Mouse (Mus musculus): ENCODE measurements at regions not wholly inside any gene's neighbourhood (a gene's known extent, or its start where the extent isn't known, plus 50 kb on each side); places are given as distances from the start of the nearest gene placed in this dataset.

- in situ Hi-C loops (cut with MboI; ENCODE audit: low pct_ligation_motif_present, low pct_unique_long_range_greater_than_20kb, low sequenced_read_pairs) (no loop called here), dilution Hi-C loops (cut with MboI; ENCODE audit: extremely low pct_ligation_motif_present, extremely low pct_unique_long_range_greater_than_20kb, low sequenced_read_pairs) (no loop called here)
- no peak overlapping the region for H3K9ac ChIP-seq (ENCODE audit: insufficient read depth, low read depth)
- no peaks in the 10 kb centered on the region for H3K79me2 ChIP-seq (replicated peaks; ENCODE audit: control insufficient read depth, extremely low read depth, insufficient read depth, poor library complexity, severe bottlenecking)
- H3K36me3 ChIP-seq (replicated peaks in 1 of 2; ENCODE audit: control insufficient read depth in 1 of 2, insufficient read depth in 1 of 2, low read length in 1 of 2) = no peaks in the 10 kb centered on the region
- H3K4me1 ChIP-seq (ENCODE audit: control insufficient read depth in 1 of 2, insufficient read depth in 2 of 2) = peaks cover 4 to 23% of the 10 kb centered on the region in 2 experiments; a peak in 3 of 4 replicates
- H3K4me3 ChIP-seq (replicated peaks in 1 of 3; ENCODE audit: low read depth in 2 of 3, low read length in 2 of 3, poor library complexity in 1 of 3) = no peak overlapping the region
- no peak overlapping the region for H3K4me2 ChIP-seq (ENCODE audit: insufficient read depth, low read depth, poor library complexity, severe bottlenecking)
- H3K27ac ChIP-seq (ENCODE audit: insufficient read depth, low read depth) = no peak overlapping the region
- H3K9me3 ChIP-seq (replicated peaks; ENCODE audit: low read length) = no peaks in the 10 kb centered on the region
- TF ChIP-seq GABPA (IDR thresholded peaks at IDR 0.05; ENCODE audit: insufficient replicate concordance, low read depth, low read length) = no peak
- no peak for TF ChIP-seq SMC3 (IDR thresholded peaks at IDR 0.05; ENCODE audit: low read depth, low read length)
- no peak for TF ChIP-seq HCFC1 (IDR thresholded peaks at IDR 0.05; ENCODE audit: low read depth, low read length)
- TF ChIP-seq JUN (IDR thresholded peaks at IDR 0.05; ENCODE audit: insufficient read depth, low read depth, low read length) = no peak
- no peak for TF ChIP-seq NRF1 (IDR thresholded peaks at IDR 0.05; ENCODE audit: low read depth, low read length)
- TF ChIP-seq JUND (conservative IDR thresholded peaks at IDR 0.05; ENCODE audit: low read depth, low read length) = no peak
- TF ChIP-seq TCF12 (IDR thresholded peaks at IDR 0.05; ENCODE audit: low read depth, low read length) = no peak
- H3K27me3 ChIP-seq (replicated peaks) = no peaks in the 10 kb centered on the region
- DNase-seq (ENCODE audit: extremely low read depth) = no peak
Observed at GRCm38 (mm10) chr15:58718282-58718681, 170.8 kb upstream of the Gm49356 start.

- dilution Hi-C loops (cut with MboI; ENCODE audit: extremely low pct_ligation_motif_present, extremely low pct_unique_long_range_greater_than_20kb, low sequenced_read_pairs) = no loop called here
- TF ChIP-seq KAT2A (IDR thresholded peaks at IDR 0.05; ENCODE audit: insufficient replicate concordance, low read length) (no peak), GABPA (IDR thresholded peaks at IDR 0.05; ENCODE audit: insufficient replicate concordance, low read depth, low read length) (no peak), IRF4 (IDR thresholded peaks at IDR 0.05; ENCODE audit: low read depth, low read length) (no peak), TBP (conservative IDR thresholded peaks at IDR 0.05; ENCODE audit: low read depth, low read length) (no peak), CHD2 (IDR thresholded peaks at IDR 0.05; ENCODE audit: low read length) (no peak), MAFK (IDR thresholded peaks at IDR 0.05; ENCODE audit: insufficient replicate concordance, low read length) (no peak)
- Histone ChIP-seq H3K27ac (ENCODE audit: insufficient read depth, low read depth) (no peak overlapping the region), H3K4me2 (ENCODE audit: insufficient read depth, low read depth, poor library complexity, severe bottlenecking) (no peak overlapping the region), H3K36me3 (replicated peaks in 1 of 2; ENCODE audit: control insufficient read depth in 1 of 2, insufficient read depth in 1 of 2, low read length in 1 of 2) (no peaks in the 10 kb centered on the region), H3K79me2 (replicated peaks; ENCODE audit: control insufficient read depth, extremely low read depth, insufficient read depth, poor library complexity, severe bottlenecking) (no peaks in the 10 kb centered on the region), H3K4me1 (ENCODE audit: control insufficient read depth in 1 of 2, insufficient read depth in 2 of 2) (peaks cover 11 to 23% of the 10 kb centered on the region in 2 experiments), H3K27me3 (replicated peaks) (no peaks in the 10 kb centered on the region), H3K9me3 (replicated peaks; ENCODE audit: low read length) (no peaks in the 10 kb centered on the region), H3K4me3 (replicated peaks in 1 of 3; ENCODE audit: low read depth in 2 of 3, low read length in 2 of 3, poor library complexity in 1 of 3) (no peak overlapping the region), H3K9ac (ENCODE audit: insufficient read depth, low read depth) (no peak overlapping the region)
- no peak for DNase-seq (ENCODE audit: extremely low read depth)
- in situ Hi-C loops (cut with MboI; ENCODE audit: low pct_ligation_motif_present, low pct_unique_long_range_greater_than_20kb, low sequenced_read_pairs) = no loop called here
Observed at GRCm38 (mm10) chr15:58719410-58719809, 169.7 kb upstream of the Gm49356 start.

GRCm38 (mm10) chr15:58727041-58727440 lies 162.1 kb upstream of the Gm49356 start:
- no peak overlapping the region for H3K4me3 ChIP-seq (replicated peaks in 1 of 3; ENCODE audit: low read depth in 2 of 3, low read length in 2 of 3, poor library complexity in 1 of 3)
- in situ Hi-C loops (cut with MboI; ENCODE audit: low pct_ligation_motif_present, low pct_unique_long_range_greater_than_20kb, low sequenced_read_pairs) (no loop called here), dilution Hi-C loops (cut with MboI; ENCODE audit: extremely low pct_ligation_motif_present, extremely low pct_unique_long_range_greater_than_20kb, low sequenced_read_pairs) (no loop called here)
- H3K9ac ChIP-seq (ENCODE audit: insufficient read depth, low read depth) = no peak overlapping the region
- H3K27ac ChIP-seq (ENCODE audit: insufficient read depth, low read depth) = no peak overlapping the region
- TF ChIP-seq CHD2 (IDR thresholded peaks at IDR 0.05; ENCODE audit: low read length) = no peak
- TF ChIP-seq POLR2A (IDR thresholded peaks at IDR 0.05; ENCODE audit: low read depth, low read length) = no peak
- TF ChIP-seq ZNF384 (IDR thresholded peaks at IDR 0.05; ENCODE audit: low read depth, low read length) = peak; percentile 43; the same call in 1 of the 2 replicates
- no peaks in the 10 kb centered on the region for H3K79me2 ChIP-seq (replicated peaks; ENCODE audit: control insufficient read depth, extremely low read depth, insufficient read depth, poor library complexity, severe bottlenecking)
- no peaks in the 10 kb centered on the region for H3K36me3 ChIP-seq (replicated peaks in 1 of 2; ENCODE audit: control insufficient read depth in 1 of 2, insufficient read depth in 1 of 2, low read length in 1 of 2)
- no peak overlapping the region for H3K4me2 ChIP-seq (ENCODE audit: insufficient read depth, low read depth, poor library complexity, severe bottlenecking)
- peak; percentile 62 for DNase-seq (ENCODE audit: extremely low read depth)
- no peaks in the 10 kb centered on the region for H3K27me3 ChIP-seq (replicated peaks)
- peaks cover 4% of the 10 kb centered on the region for H3K9me3 ChIP-seq (replicated peaks; ENCODE audit: low read length)
- peaks cover 5 to 10% of the 10 kb centered on the region in 2 experiments; a peak in 3 of 4 replicates for H3K4me1 ChIP-seq (ENCODE audit: control insufficient read depth in 1 of 2, insufficient read depth in 2 of 2)
